In genomic region chr11:120183180-120183579, GRCm38 (mm10) we compare ENCODE assay signal across 9 mouse cellular contexts. TPM values are rescaled to one million over a fixed set of nuclear protein-coding genes. Genes with fewer than 3 reads are reported as not detected.
A peak's percentile ranks its signal among the peaks of the same experiment; 100 is the strongest.
DNase-seq lines count a peak whose midpoint lies in the region; ATAC-seq and TF ChIP-seq lines count a peak whose summit lies in the region.
"Had no signal": no experiment of that assay in that cellular context is flagged by ENCODE, and none has a peak within 500 bp of the region (broad histone marks: within the 10 kb centered on the region; RNA-seq: fewer than 3 reads in every experiment).

No protein-coding gene starts in this region.

- H3K9me3 ChIP-seq in kidney, postnatal 0 days (replicated peaks; ENCODE audit: low read length) = no peaks in the 10 kb centered on the region
- H3K9me3 ChIP-seq in embryonic facial prominence, embryonic 11.5 days (replicated peaks; ENCODE audit: control insufficient read depth, low read length) = no peaks in the 10 kb centered on the region
- H3K9me3 ChIP-seq in hindbrain, embryonic 13.5 days = no peaks in the 10 kb centered on the region
- no peaks in the 10 kb centered on the region for H3K9me3 ChIP-seq in midbrain, postnatal 0 days (ENCODE audit: low read length)

- 50% methylated on average over 1 of the region's 1 CpGs for WGBS in kidney, postnatal 0 days
- WGBS in kidney, adult 2 months = 36% methylated on average over 1 of the region's 1 CpGs
- 22% methylated on average over 1 of the region's 1 CpGs for WGBS in embryonic facial prominence, embryonic 11.5 days
- 0% methylated on average over 1 of the region's 1 CpGs for WGBS in hindbrain, embryonic 13.5 days
- WGBS in midbrain, postnatal 0 days = 45% methylated on average over 1 of the region's 1 CpGs

- no peak overlapping the region for H3K4me3 ChIP-seq in kidney, postnatal 0 days (replicated peaks; ENCODE audit: low read depth, low read length)
- no peak overlapping the region for H3K4me3 ChIP-seq in kidney, adult 2 months (ENCODE audit: insufficient read depth, low read depth, low read length)
- no peak overlapping the region for H3K4me3 ChIP-seq in embryonic facial prominence, embryonic 11.5 days (ENCODE audit: low read depth, low read length)
- no peak overlapping the region for H3K4me3 ChIP-seq in hindbrain, embryonic 13.5 days
- no peak overlapping the region for H3K4me3 ChIP-seq in midbrain, postnatal 0 days (ENCODE audit: low read depth, low read length)

- H3K4me1 ChIP-seq in kidney, postnatal 0 days (replicated peaks; ENCODE audit: insufficient read depth, low read length) = peaks cover 38% of the 10 kb centered on the region
- H3K4me1 ChIP-seq in kidney, adult 2 months (ENCODE audit: control insufficient read depth, insufficient read depth, low read length) = peaks cover 36% of the 10 kb centered on the region
- H3K4me1 ChIP-seq in embryonic facial prominence, embryonic 11.5 days (ENCODE audit: control insufficient read depth, insufficient read depth, low read length) = peaks cover 17% of the 10 kb centered on the region
- H3K4me1 ChIP-seq in hindbrain, embryonic 13.5 days (replicated peaks) = peaks cover 56% of the 10 kb centered on the region
- peaks cover 10% of the 10 kb centered on the region for H3K4me1 ChIP-seq in midbrain, postnatal 0 days (ENCODE audit: insufficient read depth, low read length)

- H3K36me3 ChIP-seq in kidney, postnatal 0 days (ENCODE audit: insufficient read depth, low read length) = no peaks in the 10 kb centered on the region
- H3K36me3 ChIP-seq in kidney, adult 2 months (ENCODE audit: control insufficient read depth, insufficient read depth, low read length) = no peaks in the 10 kb centered on the region
- no peaks in the 10 kb centered on the region; the same call in 1 of the 2 replicates for H3K36me3 ChIP-seq in embryonic facial prominence, embryonic 11.5 days (replicated peaks; ENCODE audit: control insufficient read depth, insufficient read depth, low read depth, low read length)
- no peaks in the 10 kb centered on the region for H3K36me3 ChIP-seq in hindbrain, embryonic 13.5 days
- no peaks in the 10 kb centered on the region for H3K36me3 ChIP-seq in midbrain, postnatal 0 days (ENCODE audit: insufficient read depth, low read length)

- no peak for TF ChIP-seq CTCF in kidney, postnatal 0 days (IDR thresholded peaks at IDR 0.05; ENCODE audit: low read depth)
- no peak for TF ChIP-seq CTCF in kidney, adult 2 months (conservative IDR thresholded peaks at IDR 0.05; ENCODE audit: insufficient read depth, insufficient read length, low read depth, low read length)
- no peak for TF ChIP-seq CTCF in midbrain, postnatal 0 days (IDR thresholded peaks at IDR 0.05)

- no peak overlapping the region for H3K4me2 ChIP-seq in kidney, postnatal 0 days (ENCODE audit: low read length)
- no peak overlapping the region; the same call in 1 of the 2 replicates for H3K4me2 ChIP-seq in embryonic facial prominence, embryonic 11.5 days (ENCODE audit: low read depth, low read length)
- peak overlapping the region; percentile 98 for H3K4me2 ChIP-seq in hindbrain, embryonic 13.5 days
- H3K4me2 ChIP-seq in midbrain, postnatal 0 days (ENCODE audit: low read depth, low read length, poor library complexity, severe bottlenecking) = 0 out of 2 replicates have a peak overlapping the region, but pooled peaks have one; percentile 97

- H3K9ac ChIP-seq in kidney, postnatal 0 days (ENCODE audit: low read depth, low read length) = 0 out of 2 replicates have a peak overlapping the region, but pooled peaks have one; percentile 28
- H3K9ac ChIP-seq in embryonic facial prominence, embryonic 11.5 days (replicated peaks; ENCODE audit: low read length) = peak overlapping the region; percentile 40
- H3K9ac ChIP-seq in hindbrain, embryonic 13.5 days = peak overlapping the region; percentile 99; the same call in 1 of the 2 replicates
- H3K9ac ChIP-seq in midbrain, postnatal 0 days (replicated peaks; ENCODE audit: low read length, poor library complexity, severe bottlenecking) = no peak overlapping the region

- TF ChIP-seq POLR2A in kidney, adult 2 months (IDR thresholded peaks at IDR 0.05; ENCODE audit: low read depth, low read length) = no peak

- no peaks in the 10 kb centered on the region for H3K27me3 ChIP-seq in kidney, postnatal 0 days (ENCODE audit: insufficient read depth, low read length)
- no peaks in the 10 kb centered on the region for H3K27me3 ChIP-seq in kidney, adult 2 months (replicated peaks; ENCODE audit: control insufficient read depth, insufficient read depth, low read length)
- H3K27me3 ChIP-seq in embryonic facial prominence, embryonic 11.5 days (ENCODE audit: control insufficient read depth, insufficient read depth, low read length) = no peaks in the 10 kb centered on the region
- H3K27me3 ChIP-seq in hindbrain, embryonic 13.5 days = no peaks in the 10 kb centered on the region
- H3K27me3 ChIP-seq in midbrain, postnatal 0 days (ENCODE audit: insufficient read depth, low read length) = no peaks in the 10 kb centered on the region

- DNase-seq in kidney, postnatal 0 days (ENCODE audit: low spot score) = no peak
- no peak for DNase-seq in kidney, adult 2 months
- DNase-seq in embryonic facial prominence, embryonic 11.5 days (ENCODE audit: low spot score) = no peak
- no peak for DNase-seq in midbrain, postnatal 0 days (ENCODE audit: low spot score)
- no peak for DNase-seq in embryo, embryonic 11 days
- DNase-seq in gastrocnemius, postnatal 10 days = no peak
- DNase-seq: heart, postnatal 36 days; lung, adult 2 months had no signal

- peak overlapping the region; percentile 98 for H3K27ac ChIP-seq in kidney, postnatal 0 days
- H3K27ac ChIP-seq in kidney, adult 2 months (ENCODE audit: insufficient read depth, low read depth, low read length) = no peak overlapping the region
- peak overlapping the region; percentile 49; the same call in 1 of the 2 replicates for H3K27ac ChIP-seq in embryonic facial prominence, embryonic 11.5 days (replicated peaks; ENCODE audit: low read depth, low read length)
- H3K27ac ChIP-seq in hindbrain, embryonic 13.5 days = peak overlapping the region; percentile 99; the same call in 1 of the 2 replicates
- peak overlapping the region; percentile 97; the same call in 1 of the 2 replicates for H3K27ac ChIP-seq in midbrain, postnatal 0 days (ENCODE audit: low read depth, low read length)

- ATAC-seq in kidney, postnatal 0 days (replicated peaks; ENCODE audit: low FRiP score, low read depth) = no peak
- ATAC-seq in embryonic facial prominence, embryonic 11.5 days (replicated peaks; ENCODE audit: insufficient number of reproducible peaks, low FRiP score, low TSS enrichment, low read depth) = no peak
- ATAC-seq in hindbrain, embryonic 13.5 days (ENCODE audit: low FRiP score) = no peak
- no peak for ATAC-seq in midbrain, postnatal 0 days (ENCODE audit: low FRiP score)

RNA-seq across cellular contexts. Expression of gene Slc38a10, which starts 32.0 kb away (rescaled TPM):
- polyA plus RNA-seq in kidney, postnatal 0 days (2015; fragmentation: Nextera tagmentation; extraction: Ambion mirVana) = 94.0 and 105 TPM in 2 replicates
- polyA plus RNA-seq in kidney, adult 2 months (2012; rRNA removed) = 151 and 178 TPM in 2 replicates
- polyA plus RNA-seq in embryonic facial prominence, embryonic 11.5 days (2014; fragmentation: Nextera tagmentation; extraction: Ambion mirVana) = 47.8 and 50.0 TPM in 2 replicates
- 110 and 115 TPM in 2 replicates for polyA plus RNA-seq in hindbrain, embryonic 13.5 days (2015; fragmentation: Nextera tagmentation; extraction: Ambion mirVana)
- 171 and 175 TPM in 2 replicates for total RNA-seq in midbrain, postnatal 0 days (2014; rRNA removed)
- polyA plus RNA-seq in midbrain, postnatal 0 days (2015; fragmentation: Nextera tagmentation; extraction: Ambion mirVana) = 108 and 111 TPM in 2 replicates
- total RNA-seq in gastrocnemius, postnatal 10 days (2021) = 10 to 100 TPM; 66.0 to 82.7 TPM

RNA-seq across cellular contexts. Expression of gene Bahcc1, which starts 49.6 kb away (rescaled TPM):
- polyA plus RNA-seq in kidney, postnatal 0 days (2015; fragmentation: Nextera tagmentation; extraction: Ambion mirVana) = 8.2 and 8.6 TPM in 2 replicates
- 8.0 and 9.2 TPM in 2 replicates for polyA plus RNA-seq in kidney, adult 2 months (2012; rRNA removed)
- 13.5 and 15.2 TPM in 2 replicates for polyA plus RNA-seq in embryonic facial prominence, embryonic 11.5 days (2014; fragmentation: Nextera tagmentation; extraction: Ambion mirVana)
- polyA plus RNA-seq in hindbrain, embryonic 13.5 days (2015; fragmentation: Nextera tagmentation; extraction: Ambion mirVana) = 13.6 and 17.0 TPM in 2 replicates
- total RNA-seq in midbrain, postnatal 0 days (2014; rRNA removed) = 39.9 and 49.8 TPM in 2 replicates
- 5.9 and 9.5 TPM in 2 replicates for polyA plus RNA-seq in midbrain, postnatal 0 days (2015; fragmentation: Nextera tagmentation; extraction: Ambion mirVana)
- 10 to 100 TPM in 1 of 2 experiments, 1 to 10 TPM in 1; 6.4 to 10.5 TPM for total RNA-seq in gastrocnemius, postnatal 10 days (2021)

Comparison
In these comparisons a context has a peak if more than half of its experiments do, and no peak if none do; other contexts are left out.
1. H3K4me2 ChIP-seq: peak in hindbrain, embryonic 13.5 days (single experiment) and midbrain, postnatal 0 days (single experiment); none in kidney, postnatal 0 days (single experiment) and embryonic facial prominence, embryonic 11.5 days (single experiment).